Mouse (Mus musculus) embryonic facial prominence, embryonic 11.5 days (tissue): ENCODE results near the gene Kl. TPM values are rescaled to one million over a fixed set of nuclear protein-coding genes. Genes with fewer than 3 reads are reported as not detected.

Experiments used
- ATAC-seq: fragments of 200-750 bp; cut with Nextera tagmentation; replicated peaks from 2 replicates; pipeline ENCODE4 v1.8.0; 2017; ENCODE audit warnings: low read depth; ENCODE audit not compliant: insufficient number of reproducible peaks, low FRiP score, low TSS enrichment
- DNase-seq: peaks from one replicate; pipeline ENCODE4 v3.0.0-alpha.2; 2015; ENCODE audit warnings: low spot score
- H3K27ac ChIP-seq: fragments of 300-500 bp; sonication (generic); replicated peaks from 2 replicates; pipeline ENCODE4 v1.5.1; 2014; ENCODE audit warnings: mild to moderate bottlenecking, low read depth, low read length, control low read depth
- H3K27me3 ChIP-seq: fragments of 300-500 bp; sonication (generic); 2 replicates; pipeline ENCODE4 v1.6.1; 2014; ENCODE audit warnings: mild to moderate bottlenecking, low read length, moderate library complexity, mixed read lengths; ENCODE audit not compliant: control insufficient read depth, insufficient read depth
- H3K36me3 ChIP-seq: fragments of 300-500 bp; sonication (generic); replicated peaks from 2 replicates; pipeline ENCODE4 v1.6.1; 2014; ENCODE audit warnings: low read depth, mild to moderate bottlenecking, low read length, moderate library complexity, mixed read lengths; ENCODE audit not compliant: control insufficient read depth, insufficient read depth
- H3K4me1 ChIP-seq: fragments of 300-500 bp; sonication (generic); 2 replicates; pipeline ENCODE4 v1.6.1; 2014; ENCODE audit warnings: low read length, mixed read lengths; ENCODE audit not compliant: control insufficient read depth, insufficient read depth
- H3K4me2 ChIP-seq: fragments of 300-500 bp; sonication (generic); 2 replicates; pipeline ENCODE4 v1.6.1; 2014; ENCODE audit warnings: low read depth, mild to moderate bottlenecking, control low read depth, low read length, moderate library complexity
- H3K4me3 ChIP-seq: fragments of 300-500 bp; sonication (generic); 2 replicates; pipeline ENCODE4 v1.5.1; 2014; ENCODE audit warnings: low read depth, low read length, control low read depth
- H3K9ac ChIP-seq: fragments of 300-500 bp; sonication (generic); replicated peaks from 2 replicates; pipeline ENCODE4 v1.6.1; 2014; ENCODE audit warnings: mild to moderate bottlenecking, control low read depth, low read length
- H3K9me3 ChIP-seq: fragments of 300-500 bp; sonication (generic); replicated peaks from 2 replicates; pipeline ENCODE4 v1.6.1; 2016; ENCODE audit warnings: mild to moderate bottlenecking, low read length, inconsistent platforms, mixed read lengths; ENCODE audit not compliant: control insufficient read depth
- WGBS: fragments of 180-500 bp; shearing (Covaris S2); extraction: QIAGEN DNeasy Blood & Tissue Kit; methylation state at CpG from one replicate; pipeline ENCODE4 v1.1.7; 2014; 5-methylcytosine and 5-hydroxymethylcytosine counted together
- polyA plus RNA-seq: library from polyadenylated mRNA; unstranded; fragments of >200 nt; fragmentation: Nextera tagmentation; extraction: Ambion mirVana; gene quantifications from 2 replicates; pipeline ENCODE4 v1.2.1, GENCODE M21; 2014

Gene Kl
- polyA plus RNA-seq, 1 experiment from 2014 or later = not detected

DNA sequence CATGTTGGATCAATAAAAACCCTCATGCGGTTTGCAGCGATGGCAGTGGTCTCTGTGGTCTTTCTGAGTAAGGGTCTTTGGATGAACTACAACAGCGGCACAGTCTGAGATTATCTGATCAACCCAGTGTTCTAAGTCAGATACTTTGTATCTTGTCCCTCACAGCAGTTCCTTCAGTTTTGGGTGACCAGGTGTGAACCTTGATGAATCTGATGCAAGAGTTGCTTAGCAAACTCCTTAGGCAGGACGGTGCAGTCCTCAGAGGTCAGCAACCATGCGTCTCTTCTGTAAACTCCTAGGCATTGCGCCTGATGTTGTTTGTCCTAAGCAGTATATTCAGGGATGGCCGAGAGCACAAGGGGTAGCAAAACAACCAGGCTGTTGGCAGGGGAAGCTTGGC lies 48.7 kb downstream of the Kl start:
- WGBS = 92% methylated on average over 7 of the region's 7 CpGs
- no peak overlapping the region for H3K4me2 ChIP-seq
- no peak overlapping the region for H3K9ac ChIP-seq
- H3K9me3 ChIP-seq = no peaks in the 10 kb centered on the region
- ATAC-seq (no peak), DNase-seq (no peak)
- no peaks in the 10 kb centered on the region for H3K4me1 ChIP-seq
- H3K27ac ChIP-seq = no peak overlapping the region
- H3K27me3 ChIP-seq = no peaks in the 10 kb centered on the region
- no peaks in the 10 kb centered on the region for H3K36me3 ChIP-seq
- H3K4me3 ChIP-seq = no peak overlapping the region

DNA sequence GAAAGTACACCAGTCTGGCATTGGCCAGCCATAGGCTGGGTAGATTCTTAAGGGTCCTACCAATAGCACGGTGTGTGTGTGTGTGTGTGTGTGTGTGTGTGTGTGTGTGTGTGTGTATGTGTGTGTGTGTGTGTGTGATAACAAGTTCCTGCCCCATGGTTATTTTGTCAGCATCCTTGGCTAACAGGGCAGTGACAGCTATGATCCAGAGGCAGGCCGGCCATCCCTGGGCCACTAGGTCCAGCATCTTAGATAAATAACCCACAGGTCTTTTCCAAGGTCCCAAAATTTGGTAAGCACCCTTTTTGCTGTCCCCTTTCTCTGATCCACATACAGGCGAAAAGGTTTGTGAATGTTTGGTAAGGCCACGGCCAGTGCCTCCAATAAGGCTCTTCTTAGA lies 49.6 kb downstream of the Kl start:
- Histone ChIP-seq H3K4me3 (no peak overlapping the region), H3K27ac (no peak overlapping the region), H3K27me3 (no peaks in the 10 kb centered on the region), H3K4me1 (no peaks in the 10 kb centered on the region), H3K9ac (no peak overlapping the region), H3K9me3 (no peaks in the 10 kb centered on the region), H3K36me3 (no peaks in the 10 kb centered on the region), H3K4me2 (no peak overlapping the region)
- 93% methylated on average over 4 of the region's 4 CpGs for WGBS
- ATAC-seq = no peak
- no peak for DNase-seq

DNA sequence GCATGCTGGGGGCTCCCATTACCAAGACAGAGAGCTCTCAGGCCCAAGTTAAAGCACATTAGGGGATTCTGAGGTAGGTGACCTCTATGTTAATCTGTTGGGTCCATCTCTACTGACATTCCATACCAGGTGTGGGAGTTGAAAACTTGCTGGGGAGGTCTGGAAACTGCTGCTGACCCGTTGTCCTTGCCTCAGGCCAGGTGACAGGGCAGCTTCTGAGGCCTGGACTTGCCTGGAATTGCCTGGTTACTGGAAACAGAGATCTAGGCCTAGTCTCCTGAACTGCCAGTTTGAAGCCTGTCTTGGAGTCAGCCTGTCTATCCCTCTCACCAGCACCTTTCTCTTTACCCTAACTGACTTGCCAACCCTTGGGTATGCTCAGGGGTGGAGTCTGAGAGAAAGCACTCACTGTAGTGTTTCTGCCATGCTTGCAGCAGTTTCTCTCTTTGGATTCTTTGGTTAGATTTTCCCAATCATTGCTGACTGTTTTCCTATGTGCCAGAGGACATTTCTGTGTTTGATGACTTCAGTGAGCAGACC lies 51.9 kb downstream of the Kl start:
- no peak for DNase-seq
- Histone ChIP-seq H3K4me1 (no peaks in the 10 kb centered on the region), H3K9ac (no peak overlapping the region), H3K27ac (no peak overlapping the region), H3K9me3 (no peaks in the 10 kb centered on the region), H3K4me3 (no peak overlapping the region), H3K36me3 (no peaks in the 10 kb centered on the region), H3K27me3 (no peaks in the 10 kb centered on the region), H3K4me2 (no peak overlapping the region)
- 61% methylated on average over 1 of the region's 1 CpGs for WGBS
- ATAC-seq = no peak

DNA sequence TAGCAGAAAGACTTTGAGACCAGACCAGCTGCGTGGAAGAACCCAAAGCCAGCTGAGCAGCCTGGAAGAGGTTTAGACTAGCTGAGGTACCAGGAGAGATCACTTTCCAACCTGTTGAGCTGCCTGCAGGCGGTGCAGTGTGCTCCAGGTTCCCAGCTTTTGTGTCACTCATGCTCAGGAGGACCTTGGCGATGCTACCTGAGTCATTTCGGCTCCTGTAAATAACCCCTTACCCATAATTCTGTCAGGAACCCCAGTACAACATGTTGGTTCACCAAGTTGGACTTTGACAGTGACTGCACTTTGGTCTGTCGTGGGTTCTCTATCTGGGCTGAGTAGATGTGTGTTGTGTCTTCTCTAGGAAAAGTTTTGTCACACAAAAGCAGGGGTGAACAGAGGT lies 66.0 kb downstream of the Kl start:
- no peak for DNase-seq
- H3K4me1 ChIP-seq = no peaks in the 10 kb centered on the region
- H3K27me3 ChIP-seq = no peaks in the 10 kb centered on the region
- 83% methylated on average over 5 of the region's 5 CpGs for WGBS
- no peak overlapping the region for H3K4me3 ChIP-seq
- no peak overlapping the region for H3K27ac ChIP-seq
- H3K9me3 ChIP-seq = no peaks in the 10 kb centered on the region
- no peak for ATAC-seq
- no peak overlapping the region for H3K9ac ChIP-seq
- no peak overlapping the region for H3K4me2 ChIP-seq
- H3K36me3 ChIP-seq = no peaks in the 10 kb centered on the region

DNA sequence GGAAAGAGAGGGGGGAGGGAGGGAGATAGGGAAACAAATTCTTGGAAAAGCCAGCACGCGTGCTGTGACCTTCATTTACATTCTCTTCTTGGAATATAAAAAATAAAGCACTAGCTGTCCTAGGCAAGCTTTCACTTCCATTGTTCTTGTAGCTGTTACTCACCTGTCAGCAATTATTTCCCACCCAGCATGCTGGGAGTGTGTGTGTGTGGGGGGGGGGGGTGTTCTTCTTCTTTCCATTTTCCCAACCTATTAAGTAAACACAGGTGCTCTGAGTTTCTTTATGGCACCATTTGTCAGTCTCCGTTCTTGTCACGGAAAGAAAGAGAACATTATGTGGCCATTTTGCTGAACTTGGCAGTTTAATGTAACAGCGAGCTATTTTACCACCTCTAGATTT lies 66.6 kb downstream of the Kl start:
- Histone ChIP-seq H3K27ac (no peak overlapping the region), H3K4me2 (no peak overlapping the region), H3K36me3 (no peaks in the 10 kb centered on the region), H3K9ac (no peak overlapping the region), H3K4me3 (no peak overlapping the region), H3K4me1 (no peaks in the 10 kb centered on the region), H3K27me3 (no peaks in the 10 kb centered on the region), H3K9me3 (no peaks in the 10 kb centered on the region)
- no peak for ATAC-seq
- DNase-seq = no peak
- WGBS = 57% methylated on average over 5 of the region's 5 CpGs

DNA sequence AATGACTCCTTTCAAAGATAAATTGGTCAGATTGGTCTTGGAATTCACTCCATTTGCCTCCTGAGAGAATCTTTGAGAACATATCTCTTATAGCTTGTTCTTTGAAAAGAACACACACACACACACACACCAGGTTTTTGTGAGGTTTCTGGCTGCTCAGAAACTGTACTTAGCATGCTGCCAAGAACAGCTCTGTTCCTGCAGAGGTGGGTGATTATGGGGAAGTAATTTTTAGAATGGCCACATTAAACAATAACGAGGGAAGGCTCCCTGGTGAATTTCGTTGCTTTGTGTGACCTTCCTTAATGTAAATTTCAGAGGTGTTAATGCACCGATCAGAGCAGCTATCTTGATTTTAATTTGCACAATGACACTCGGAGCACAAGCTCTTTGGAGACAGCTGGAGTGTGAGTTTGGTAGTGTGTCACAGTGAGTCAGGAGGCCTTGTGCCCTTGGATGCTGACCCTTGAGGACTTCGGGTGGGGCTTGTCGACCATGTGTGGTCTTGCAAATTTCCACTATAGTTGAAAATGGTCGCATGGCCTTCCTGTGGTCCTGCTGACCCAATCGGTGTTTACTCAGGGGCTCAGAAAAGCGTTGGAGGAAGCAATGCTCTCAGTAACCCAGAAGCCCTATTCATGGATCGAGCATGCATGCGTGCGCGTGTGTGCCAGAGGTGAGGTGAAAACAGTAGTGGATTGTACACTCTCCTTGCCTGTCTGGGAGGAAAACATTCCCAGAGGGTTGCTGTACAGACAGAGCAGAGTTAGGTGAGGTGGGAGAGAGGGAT lies 67.8 kb downstream of the Kl start:
- 65% methylated on average over 13 of the region's 13 CpGs for WGBS
- Histone ChIP-seq H3K27ac (no peak overlapping the region), H3K4me1 (no peaks in the 10 kb centered on the region), H3K4me2 (no peak overlapping the region), H3K9me3 (no peaks in the 10 kb centered on the region), H3K27me3 (no peaks in the 10 kb centered on the region), H3K36me3 (no peaks in the 10 kb centered on the region), H3K9ac (no peak overlapping the region), H3K4me3 (no peak overlapping the region)
- DNase-seq (no peak), ATAC-seq (no peak)

DNA sequence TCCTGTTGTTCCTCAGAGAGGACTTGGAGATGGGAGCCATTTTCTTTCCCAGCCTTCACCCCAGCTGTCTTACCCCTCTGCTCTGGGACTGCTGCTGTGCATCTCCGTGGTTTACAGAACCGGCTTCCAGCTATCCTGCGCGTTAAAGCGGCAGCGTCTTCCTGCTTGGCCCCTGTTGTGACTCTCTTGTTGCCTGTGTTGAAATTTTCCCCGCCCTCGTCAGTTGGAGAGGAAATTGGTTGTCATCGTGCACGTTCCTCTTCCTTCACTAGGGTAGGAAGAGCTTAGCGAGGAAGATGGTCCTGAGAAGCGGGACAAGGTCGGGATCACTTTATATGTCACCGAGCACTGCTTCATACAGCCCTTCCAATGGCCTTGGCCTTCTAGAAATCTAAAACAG lies 68.4 kb downstream of the Kl start:
- DNase-seq (no peak), ATAC-seq (no peak)
- 81% methylated on average over 14 of the region's 14 CpGs for WGBS
- Histone ChIP-seq H3K4me3 (no peak overlapping the region), H3K36me3 (no peaks in the 10 kb centered on the region), H3K27me3 (no peaks in the 10 kb centered on the region), H3K9ac (no peak overlapping the region), H3K9me3 (no peaks in the 10 kb centered on the region), H3K27ac (no peak overlapping the region), H3K4me1 (no peaks in the 10 kb centered on the region), H3K4me2 (no peak overlapping the region)

DNA sequence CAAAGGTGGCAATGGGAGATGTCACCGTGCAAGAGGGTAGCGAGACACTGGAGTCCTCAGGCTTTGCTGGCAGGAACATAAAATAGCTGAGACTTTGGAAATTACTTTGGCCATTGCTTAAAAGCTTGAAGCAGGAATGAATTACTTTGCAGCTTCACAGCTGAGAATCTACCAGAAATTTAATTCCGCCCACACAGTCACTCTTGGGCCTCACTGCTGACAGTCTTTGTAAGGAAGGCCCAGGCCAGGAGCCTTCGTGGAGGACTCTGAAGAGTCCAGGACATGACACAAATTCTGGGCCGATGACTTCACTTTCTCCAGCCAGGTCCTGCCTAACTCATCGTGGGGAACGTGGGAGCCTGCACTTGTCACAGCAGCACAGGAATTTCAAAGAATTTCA lies 69.6 kb downstream of the Kl start:
- no peaks in the 10 kb centered on the region for H3K27me3 ChIP-seq
- WGBS = 81% methylated on average over 7 of the region's 7 CpGs
- H3K4me1 ChIP-seq = no peaks in the 10 kb centered on the region
- no peak overlapping the region for H3K9ac ChIP-seq
- H3K9me3 ChIP-seq = no peaks in the 10 kb centered on the region
- H3K4me3 ChIP-seq = no peak overlapping the region
- DNase-seq (no peak), ATAC-seq (no peak)
- H3K36me3 ChIP-seq = no peaks in the 10 kb centered on the region
- H3K4me2 ChIP-seq = no peak overlapping the region
- H3K27ac ChIP-seq = no peak overlapping the region
